8 mouse cellular contexts compared by ENCODE assay signal in the genomic region with DNA sequence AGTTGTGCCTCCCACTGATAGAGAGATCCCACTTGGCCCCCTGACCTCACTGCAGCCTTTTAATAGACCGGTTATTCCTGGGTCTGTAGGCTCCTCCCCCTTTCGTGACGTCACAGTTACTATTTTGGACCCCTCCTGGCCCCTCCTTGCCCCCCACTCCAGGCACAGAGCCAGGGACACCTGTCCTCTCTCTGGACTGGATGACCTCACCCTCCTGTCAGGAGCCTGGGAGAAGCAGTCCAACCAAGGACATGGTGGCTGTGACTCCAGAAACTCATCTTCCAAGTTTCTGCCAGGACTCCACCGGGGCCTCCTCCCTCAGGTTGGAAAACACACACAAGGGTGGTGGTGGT. TPM values are rescaled to one million over a fixed set of nuclear protein-coding genes. Genes with fewer than 3 reads are reported as not detected.
DNase-seq lines count a peak whose midpoint lies in the region; ATAC-seq lines count a peak whose summit lies in the region.

No protein-coding gene starts in this region.

- no peak overlapping the region for H3K4me3 ChIP-seq in hindbrain, embryonic 12.5 days
- no peak overlapping the region for H3K4me3 ChIP-seq in hindbrain, embryonic 11.5 days (ENCODE audit: low read depth, low read length)
- peak overlapping the region; percentile 68; the same call in 1 of the 2 replicates for H3K4me3 ChIP-seq in heart, embryonic 15.5 days
- H3K4me3 ChIP-seq in stomach, embryonic 15.5 days (replicated peaks): no peak overlapping the region

- H3K4me2 ChIP-seq in hindbrain, embryonic 12.5 days (replicated peaks): no peak overlapping the region
- H3K4me2 ChIP-seq in hindbrain, embryonic 11.5 days (replicated peaks; ENCODE audit: low read depth, low read length): no peak overlapping the region
- peak overlapping the region; percentile 83 for H3K4me2 ChIP-seq in heart, embryonic 15.5 days
- no peak overlapping the region for H3K4me2 ChIP-seq in stomach, embryonic 15.5 days

- peaks cover 36% of the 10 kb centered on the region for H3K36me3 ChIP-seq in hindbrain, embryonic 12.5 days
- no peaks in the 10 kb centered on the region; the same call in 1 of the 2 replicates for H3K36me3 ChIP-seq in hindbrain, embryonic 11.5 days (ENCODE audit: control insufficient read depth, insufficient read depth, low read length)
- no peaks in the 10 kb centered on the region for H3K36me3 ChIP-seq in heart, embryonic 15.5 days
- no peaks in the 10 kb centered on the region; the same call in 1 of the 2 replicates for H3K36me3 ChIP-seq in stomach, embryonic 15.5 days

- no peaks in the 10 kb centered on the region for H3K27me3 ChIP-seq in hindbrain, embryonic 12.5 days
- H3K27me3 ChIP-seq in hindbrain, embryonic 11.5 days (ENCODE audit: control insufficient read depth, insufficient read depth, low read length): no peaks in the 10 kb centered on the region
- no peaks in the 10 kb centered on the region for H3K27me3 ChIP-seq in heart, embryonic 15.5 days
- H3K27me3 ChIP-seq in stomach, embryonic 15.5 days (replicated peaks): no peaks in the 10 kb centered on the region

- no peak for ATAC-seq in hindbrain, embryonic 12.5 days (ENCODE audit: low FRiP score)
- ATAC-seq in hindbrain, embryonic 11.5 days (ENCODE audit: low FRiP score): no peak
- ATAC-seq in heart, embryonic 15.5 days (replicated peaks; ENCODE audit: insufficient number of reproducible peaks, insufficient read depth, low FRiP score, low read depth): peak; percentile 40
- no peak for ATAC-seq in stomach, embryonic 15.5 days (ENCODE audit: insufficient read depth, low FRiP score, low read depth)

- 76% methylated on average over 4 of the region's 4 CpGs for WGBS in hindbrain, embryonic 12.5 days
- 87% methylated on average over 4 of the region's 4 CpGs for WGBS in hindbrain, embryonic 11.5 days
- WGBS in heart, embryonic 15.5 days: 24% methylated on average over 4 of the region's 4 CpGs
- WGBS in stomach, embryonic 15.5 days: 57% methylated on average over 4 of the region's 4 CpGs

- H3K4me1 ChIP-seq in hindbrain, embryonic 12.5 days: peaks cover 71% of the 10 kb centered on the region
- peaks cover 28% of the 10 kb centered on the region for H3K4me1 ChIP-seq in hindbrain, embryonic 11.5 days (replicated peaks; ENCODE audit: control insufficient read depth, insufficient read depth, low read length)
- H3K4me1 ChIP-seq in heart, embryonic 15.5 days (replicated peaks): peaks cover 92% of the 10 kb centered on the region
- peaks cover 72% of the 10 kb centered on the region for H3K4me1 ChIP-seq in stomach, embryonic 15.5 days

- DNase-seq in hindbrain, embryonic 11.5 days (ENCODE audit: low spot score): no peak
- DNase-seq in B cell, adult 2 months: peak; percentile 22 to 32
- peak; percentile 71 to 75 for DNase-seq in cerebellum, postnatal 10 days
- DNase-seq in frontal cortex, postnatal 25 days (ENCODE audit: low spot score in 2 of 2): no peak
- DNase-seq in frontal cortex, adult 2 months (ENCODE audit: extremely low spot score in 1 of 2, low spot score in 1 of 2): no peak

- H3K9me3 ChIP-seq in hindbrain, embryonic 12.5 days (replicated peaks): no peaks in the 10 kb centered on the region
- H3K9me3 ChIP-seq in hindbrain, embryonic 11.5 days (ENCODE audit: control insufficient read depth, low read length): no peaks in the 10 kb centered on the region
- H3K9me3 ChIP-seq in heart, embryonic 15.5 days (replicated peaks): no peaks in the 10 kb centered on the region
- no peaks in the 10 kb centered on the region for H3K9me3 ChIP-seq in stomach, embryonic 15.5 days

- H3K27ac ChIP-seq in hindbrain, embryonic 12.5 days: peak overlapping the region; percentile 76
- H3K27ac ChIP-seq in hindbrain, embryonic 11.5 days (ENCODE audit: low read depth, low read length): no peak overlapping the region
- peak overlapping the region; percentile 95 for H3K27ac ChIP-seq in heart, embryonic 15.5 days
- H3K27ac ChIP-seq in stomach, embryonic 15.5 days: peak overlapping the region; percentile 93

- no peak overlapping the region for H3K9ac ChIP-seq in hindbrain, embryonic 12.5 days
- no peak overlapping the region for H3K9ac ChIP-seq in hindbrain, embryonic 11.5 days (ENCODE audit: low read depth, low read length)
- H3K9ac ChIP-seq in heart, embryonic 15.5 days: peak overlapping the region; percentile 33; the same call in 1 of the 2 replicates
- H3K9ac ChIP-seq in stomach, embryonic 15.5 days: no peak overlapping the region

RNA-seq across cellular contexts. Expression of a gene that starts 10.0 kb away (rescaled TPM):
- polyA plus RNA-seq in hindbrain, embryonic 12.5 days (2016; fragmentation: Nextera tagmentation; extraction: Ambion mirVana): 97.2 and 103 TPM in 2 replicates
- 32.2 and 36.6 TPM in 2 replicates for polyA plus RNA-seq in hindbrain, embryonic 11.5 days (2014; fragmentation: Nextera tagmentation; extraction: Ambion mirVana)
- 76.7 and 86.8 TPM in 2 replicates for polyA plus RNA-seq in heart, embryonic 15.5 days (2015; fragmentation: Nextera tagmentation; extraction: Ambion mirVana)
- polyA plus RNA-seq in stomach, embryonic 15.5 days (2015; fragmentation: Nextera tagmentation; extraction: Ambion mirVana): 68.7 and 71.3 TPM in 2 replicates
- polyA plus RNA-seq in frontal cortex, adult 2 months (2012; rRNA removed): 256 and 323 TPM in 2 replicates

RNA-seq across cellular contexts. Expression of a gene that starts 28.7 kb away (rescaled TPM):
- polyA plus RNA-seq in hindbrain, embryonic 12.5 days (2016; fragmentation: Nextera tagmentation; extraction: Ambion mirVana): 9.4 and 12.5 TPM in 2 replicates
- polyA plus RNA-seq in hindbrain, embryonic 11.5 days (2014; fragmentation: Nextera tagmentation; extraction: Ambion mirVana): 13.2 and 14.0 TPM in 2 replicates
- 8.3 and 12.7 TPM in 2 replicates for polyA plus RNA-seq in heart, embryonic 15.5 days (2015; fragmentation: Nextera tagmentation; extraction: Ambion mirVana)
- 11.4 and 11.7 TPM in 2 replicates for polyA plus RNA-seq in stomach, embryonic 15.5 days (2015; fragmentation: Nextera tagmentation; extraction: Ambion mirVana)
- polyA plus RNA-seq in frontal cortex, adult 2 months (2012; rRNA removed): 1.2 and 1.9 TPM in 2 replicates

RNA-seq across cellular contexts. Expression of a gene that starts 30.6 kb away (rescaled TPM):
- polyA plus RNA-seq in hindbrain, embryonic 12.5 days (2016; fragmentation: Nextera tagmentation; extraction: Ambion mirVana): 26.8 and 27.0 TPM in 2 replicates
- polyA plus RNA-seq in hindbrain, embryonic 11.5 days (2014; fragmentation: Nextera tagmentation; extraction: Ambion mirVana): 28.8 and 31.9 TPM in 2 replicates
- 20.9 and 23.3 TPM in 2 replicates for polyA plus RNA-seq in heart, embryonic 15.5 days (2015; fragmentation: Nextera tagmentation; extraction: Ambion mirVana)
- polyA plus RNA-seq in stomach, embryonic 15.5 days (2015; fragmentation: Nextera tagmentation; extraction: Ambion mirVana): 29.6 and 32.1 TPM in 2 replicates
- 87.5 and 91.4 TPM in 2 replicates for polyA plus RNA-seq in frontal cortex, adult 2 months (2012; rRNA removed)

RNA-seq across cellular contexts. Expression of a gene that starts 34.9 kb away (rescaled TPM):
- 114 TPM in 2 replicates for polyA plus RNA-seq in hindbrain, embryonic 12.5 days (2016; fragmentation: Nextera tagmentation; extraction: Ambion mirVana)
- 76.0 and 80.1 TPM in 2 replicates for polyA plus RNA-seq in hindbrain, embryonic 11.5 days (2014; fragmentation: Nextera tagmentation; extraction: Ambion mirVana)
- polyA plus RNA-seq in heart, embryonic 15.5 days (2015; fragmentation: Nextera tagmentation; extraction: Ambion mirVana): 74.6 and 83.4 TPM in 2 replicates
- polyA plus RNA-seq in stomach, embryonic 15.5 days (2015; fragmentation: Nextera tagmentation; extraction: Ambion mirVana): 110 and 112 TPM in 2 replicates
- polyA plus RNA-seq in frontal cortex, adult 2 months (2012; rRNA removed): 32.9 and 35.5 TPM in 2 replicates

RNA-seq across cellular contexts. Expression of a gene that starts 48.6 kb away (rescaled TPM):
- not detected in 2 replicates for polyA plus RNA-seq in hindbrain, embryonic 12.5 days (2016; fragmentation: Nextera tagmentation; extraction: Ambion mirVana)
- polyA plus RNA-seq in hindbrain, embryonic 11.5 days (2014; fragmentation: Nextera tagmentation; extraction: Ambion mirVana): 0.06 and 0.08 TPM in 2 replicates
- polyA plus RNA-seq in heart, embryonic 15.5 days (2015; fragmentation: Nextera tagmentation; extraction: Ambion mirVana): 0.05 and 0.06 TPM in 2 replicates
- polyA plus RNA-seq in stomach, embryonic 15.5 days (2015; fragmentation: Nextera tagmentation; extraction: Ambion mirVana): 0.09 TPM in 1 of 2 replicates, not detected in the other
- 2.3 and 2.7 TPM in 2 replicates for polyA plus RNA-seq in frontal cortex, adult 2 months (2012; rRNA removed)

Comparison
In these comparisons a context has a peak if more than half of its experiments do, and no peak if none do; other contexts are left out.
1. DNase-seq: peak in B cell, adult 2 months (2 of 2) and cerebellum, postnatal 10 days (2 of 2); none in hindbrain, embryonic 11.5 days (single experiment), frontal cortex, postnatal 25 days (0 of 2) and frontal cortex, adult 2 months (0 of 2).